Mouse (Mus musculus): ENCODE measurements around the gene Zan.

- no peak for TF ChIP-seq CTCF (IDR thresholded peaks at IDR 0.05; ENCODE audit: insufficient read depth, low read depth, low read length)
- no peak for TF ChIP-seq POLR2A (IDR thresholded peaks at IDR 0.05; ENCODE audit: insufficient read depth, low read depth, low read length)
Observed at GRCm38 (mm10) chr5:137514811-137515210, 37.9 kb upstream of the Zan start.
